Mouse (Mus musculus) midbrain, embryonic 16.5 days (tissue): ENCODE results near the gene Mgat4a. TPM values are rescaled to one million over a fixed set of nuclear protein-coding genes. Genes with fewer than 3 reads are reported as not detected.

Experiments
- ATAC-seq: fragments of 200-750 bp; cut with Nextera tagmentation; 2 replicates; pipeline ENCODE4 v1.8.0; 2017; ENCODE audit warnings: moderate TSS enrichment
- H3K27ac ChIP-seq: fragments of 300-500 bp; sonication (generic); 2 replicates; pipeline ENCODE4 v1.5.1; 2014; ENCODE audit warnings: mild to moderate bottlenecking, low read length, mixed read lengths
- H3K27me3 ChIP-seq: fragments of 300-500 bp; sonication (generic); 2 replicates; pipeline ENCODE4 v1.6.1; 2014; ENCODE audit warnings: low read depth, low read length, mixed read lengths; ENCODE audit not compliant: control insufficient read depth, insufficient read depth
- H3K36me3 ChIP-seq: fragments of 300-500 bp; sonication (generic); 2 replicates; pipeline ENCODE4 v1.6.1; 2014; ENCODE audit warnings: mild to moderate bottlenecking, low read length, moderate library complexity, mixed read lengths; ENCODE audit not compliant: control insufficient read depth, insufficient read depth
- H3K4me1 ChIP-seq: fragments of 300-500 bp; sonication (generic); 2 replicates; pipeline ENCODE4 v1.6.1; 2014; ENCODE audit warnings: mild to moderate bottlenecking, low read length, mixed read lengths; ENCODE audit not compliant: control insufficient read depth, insufficient read depth
- H3K4me2 ChIP-seq: fragments of 300-500 bp; sonication (generic); 2 replicates; pipeline ENCODE4 v1.6.1; 2014; ENCODE audit warnings: mild to moderate bottlenecking, low read length, mixed read lengths
- H3K4me3 ChIP-seq: fragments of 300-500 bp; sonication (generic); 2 replicates; pipeline ENCODE4 v1.5.1; 2014; ENCODE audit warnings: low read depth, mild to moderate bottlenecking, low read length, moderate library complexity, mixed read lengths
- H3K9ac ChIP-seq: fragments of 300-500 bp; sonication (generic); 2 replicates; pipeline ENCODE4 v1.6.1; 2014; ENCODE audit warnings: low read depth, low read length, mixed read lengths
- H3K9me3 ChIP-seq: fragments of 300-500 bp; sonication (generic); replicated peaks from 2 replicates; pipeline ENCODE4 v1.6.1; 2014; ENCODE audit warnings: mild to moderate bottlenecking, low read length, mixed read lengths; ENCODE audit not compliant: control insufficient read depth, poor library complexity, severe bottlenecking
- WGBS: fragments of 180-500 bp; shearing (Covaris S2); extraction: QIAGEN DNeasy Blood & Tissue Kit; methylation state at CpG from one replicate; pipeline ENCODE4 v1.1.7; 2014; 5-methylcytosine and 5-hydroxymethylcytosine counted together
- polyA plus RNA-seq: library from polyadenylated mRNA; unstranded; fragments of >200 nt; fragmentation: Nextera tagmentation; extraction: Ambion mirVana; gene quantifications from 2 replicates; pipeline ENCODE4 v1.2.1, GENCODE M21; 2015

The Mgat4a gene
- polyA plus RNA-seq, 1 experiment from 2014 or later = 11.7 TPM

- H3K4me1 ChIP-seq = no peaks in the 10 kb centered on the region
- WGBS = 95% methylated on average over 5 of the region's 5 CpGs
- ATAC-seq = no peak
- H3K4me2 ChIP-seq = no peak overlapping the region
- H3K27ac ChIP-seq = no peak overlapping the region
- no peak overlapping the region for H3K4me3 ChIP-seq
- H3K36me3 ChIP-seq = no peaks in the 10 kb centered on the region
- H3K9me3 ChIP-seq = no peaks in the 10 kb centered on the region
- no peaks in the 10 kb centered on the region for H3K27me3 ChIP-seq
- no peak overlapping the region for H3K9ac ChIP-seq
Measured at GRCm38 (mm10) chr1:37469007-37469406, 71.8 kb downstream of the Mgat4a start.

- Histone ChIP-seq H3K27me3 (no peaks in the 10 kb centered on the region), H3K9me3 (no peaks in the 10 kb centered on the region), H3K27ac (no peak overlapping the region), H3K9ac (no peak overlapping the region), H3K4me1 (no peaks in the 10 kb centered on the region), H3K36me3 (no peaks in the 10 kb centered on the region), H3K4me2 (no peak overlapping the region), H3K4me3 (no peak overlapping the region)
- ATAC-seq = no peak
- 86% methylated on average over 4 of the region's 4 CpGs for WGBS
Measured at GRCm38 (mm10) chr1:37467806-37468205, 73.0 kb downstream of the Mgat4a start.

- Histone ChIP-seq H3K9ac (no peak overlapping the region), H3K4me2 (no peak overlapping the region), H3K36me3 (no peaks in the 10 kb centered on the region), H3K27me3 (no peaks in the 10 kb centered on the region), H3K9me3 (no peaks in the 10 kb centered on the region), H3K4me1 (no peaks in the 10 kb centered on the region), H3K4me3 (no peak overlapping the region), H3K27ac (no peak overlapping the region)
- ATAC-seq = no peak
- 82% methylated on average over 3 of the region's 3 CpGs for WGBS
Measured at GRCm38 (mm10) chr1:37466322-37466995, 74.4 kb downstream of the Mgat4a start.

- no peak overlapping the region for H3K4me2 ChIP-seq
- 90% methylated on average over 10 of the region's 10 CpGs for WGBS
- no peak overlapping the region for H3K27ac ChIP-seq
Measured at GRCm38 (mm10) chr1:37464878-37465452, 75.9 kb downstream of the Mgat4a start.

GRCm38 (mm10) chr1:37457546-37457945 is 83.3 kb downstream of the Mgat4a start:
- 87% methylated on average over 7 of the region's 7 CpGs for WGBS
- ATAC-seq = no peak
- Histone ChIP-seq H3K4me2 (no peak overlapping the region), H3K4me1 (no peaks in the 10 kb centered on the region), H3K36me3 (peaks cover 3% of the 10 kb centered on the region; the same call in 1 of the 2 replicates), H3K27me3 (no peaks in the 10 kb centered on the region), H3K9ac (no peak overlapping the region), H3K27ac (no peak overlapping the region), H3K9me3 (no peaks in the 10 kb centered on the region), H3K4me3 (no peak overlapping the region)

More at GRCm38 (mm10) chr1:37464878-37465452, 75.9 kb downstream of the Mgat4a start:
- ATAC-seq = no peak
- no peaks in the 10 kb centered on the region for H3K4me1 ChIP-seq
- no peaks in the 10 kb centered on the region for H3K36me3 ChIP-seq
- no peaks in the 10 kb centered on the region for H3K9me3 ChIP-seq
- H3K9ac ChIP-seq = no peak overlapping the region
- H3K4me3 ChIP-seq = no peak overlapping the region
- H3K27me3 ChIP-seq = no peaks in the 10 kb centered on the region

- Histone ChIP-seq H3K4me2 (no peak overlapping the region), H3K27ac (no peak overlapping the region), H3K9me3 (no peaks in the 10 kb centered on the region), H3K4me3 (no peak overlapping the region), H3K9ac (no peak overlapping the region), H3K27me3 (no peaks in the 10 kb centered on the region), H3K36me3 (peaks cover 21% of the 10 kb centered on the region), H3K4me1 (no peaks in the 10 kb centered on the region)
- ATAC-seq = no peak
- 92% methylated on average over 8 of the region's 8 CpGs for WGBS
Measured at GRCm38 (mm10) chr1:37451270-37451669, 89.5 kb downstream of the Mgat4a start.

- H3K9me3 ChIP-seq = no peaks in the 10 kb centered on the region
- H3K4me2 ChIP-seq = no peak overlapping the region
- ATAC-seq = no peak
- H3K4me3 ChIP-seq = no peak overlapping the region
- no peaks in the 10 kb centered on the region for H3K27me3 ChIP-seq
- no peak overlapping the region for H3K27ac ChIP-seq
- no peaks in the 10 kb centered on the region for H3K4me1 ChIP-seq
- 78% methylated on average over 10 of the region's 10 CpGs for WGBS
- peaks cover 19% of the 10 kb centered on the region for H3K36me3 ChIP-seq
- H3K9ac ChIP-seq = no peak overlapping the region
Measured at GRCm38 (mm10) chr1:37448361-37449095, 92.3 kb downstream of the Mgat4a start.

GRCm38 (mm10) chr1:37442848-37443835 is 97.7 kb downstream of the Mgat4a start:
- H3K9ac ChIP-seq = no peak overlapping the region

More at GRCm38 (mm10) chr1:37442848-37443835, 97.7 kb downstream of the Mgat4a start:
- 95% methylated on average over 16 of the region's 16 CpGs for WGBS
- ATAC-seq = no peak
- Histone ChIP-seq H3K4me2 (no peak overlapping the region), H3K27me3 (no peaks in the 10 kb centered on the region), H3K4me1 (no peaks in the 10 kb centered on the region), H3K4me3 (no peak overlapping the region), H3K27ac (no peak overlapping the region), H3K36me3 (peaks cover 20% of the 10 kb centered on the region; the same call in 1 of the 2 replicates), H3K9me3 (no peaks in the 10 kb centered on the region)
